Mouse (Mus musculus) ES-Bruce4 (cell line): ENCODE results near the gene Tvp23a. TPM values are rescaled to one million over a fixed set of nuclear protein-coding genes. Genes with fewer than 3 reads are reported as not detected.

ENCODE experiments used
- H3K27ac ChIP-seq: 2 replicates; pipeline ENCODE4 v1.5.1; 2012; ENCODE audit warnings: low read length, inconsistent platforms; ENCODE audit not compliant: insufficient read depth
- H3K27me3 ChIP-seq: 2 replicates; pipeline ENCODE4 v1.6.1; 2012; ENCODE audit warnings: mild to moderate bottlenecking, low read length, inconsistent platforms; ENCODE audit not compliant: control insufficient read depth, poor library complexity, insufficient read depth, severe bottlenecking
- H3K36me3 ChIP-seq: 2 replicates; pipeline ENCODE4 v1.6.1; 2012; ENCODE audit warnings: inconsistent platforms, mild to moderate bottlenecking, low read length, moderate library complexity; ENCODE audit not compliant: control insufficient read depth, poor library complexity, insufficient read depth, severe bottlenecking
- H3K4me1 ChIP-seq: one replicate; pipeline ENCODE4 v1.8.1; 2011; ENCODE audit warnings: low read length; ENCODE audit not compliant: control insufficient read depth, insufficient read depth
- H3K4me3 ChIP-seq: 2 replicates; pipeline ENCODE4 v1.5.1; 2011; ENCODE audit warnings: low read depth, mild to moderate bottlenecking, low read length
- H3K9ac ChIP-seq: 2 replicates; pipeline ENCODE4 v1.6.1; 2012; ENCODE audit warnings: low read depth, mild to moderate bottlenecking, inconsistent platforms; ENCODE audit not compliant: poor library complexity, severe bottlenecking
- H3K9me3 ChIP-seq: replicated peaks from 2 replicates; pipeline ENCODE4 v1.6.1; 2012; ENCODE audit warnings: mild to moderate bottlenecking, low read length, inconsistent platforms; ENCODE audit not compliant: control insufficient read depth, poor library complexity, insufficient read depth, severe bottlenecking
- CTCF ChIP-seq: IDR thresholded peaks from one replicate; pipeline ENCODE4 v1.8.1; 2011; ENCODE audit warnings: low read depth, low read length
- EP300 ChIP-seq: IDR thresholded peaks from 2 replicates; pipeline ENCODE4 v1.6.1; 2011; ENCODE audit warnings: low read depth, low read length; ENCODE audit not compliant: insufficient read depth
- POLR2A ChIP-seq: IDR thresholded peaks from one replicate; pipeline ENCODE4 v1.8.1; 2011; ENCODE audit warnings: low read length; ENCODE audit not compliant: insufficient read depth
- polyA plus RNA-seq: library from polyadenylated mRNA; stranded (reverse); fragments of >200 nt; gene quantifications from 2 replicates; pipeline ENCODE4 v1.2.4, GENCODE M21; 2011; ENCODE audit warnings: low read depth; ENCODE audit not compliant: missing spikeins, insufficient read depth, insufficient read length

Tvp23a gene
- polyA plus RNA-seq, 1 experiment, result 1.8 TPM

DNA sequence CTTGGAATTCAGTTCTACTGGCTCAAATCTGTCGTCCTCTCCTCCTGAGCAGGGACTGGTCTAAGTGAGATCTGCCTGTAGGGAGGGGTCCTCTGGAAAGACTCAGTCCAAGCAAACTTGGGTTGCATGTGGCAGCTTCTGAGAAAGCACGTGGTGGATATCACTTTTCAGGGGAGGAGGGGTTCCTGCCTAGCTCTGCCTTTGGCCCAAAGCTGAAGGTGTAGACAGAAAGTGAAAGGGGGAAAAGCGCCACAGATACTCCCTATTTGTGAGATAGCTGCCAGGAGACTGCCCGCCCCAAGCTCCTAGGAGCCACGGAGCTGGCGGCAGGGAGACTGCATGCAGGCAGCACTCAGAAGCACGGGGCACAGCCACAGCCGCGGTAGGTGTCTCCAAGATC, 42.3 kb upstream of the Tvp23a start:
- H3K27me3 ChIP-seq, result 0 out of 2 replicates have a peak, but pooled peaks cover 2% of the 10 kb centered on the region
- TF ChIP-seq CTCF, result no peak
- no peak for TF ChIP-seq EP300
- no peak for TF ChIP-seq POLR2A
- H3K4me1 ChIP-seq, result no peaks in the 10 kb centered on the region
- peak overlapping the region; percentile 30 for H3K4me3 ChIP-seq
- H3K27ac ChIP-seq, result no peak overlapping the region
- H3K9me3 ChIP-seq, result no peaks in the 10 kb centered on the region
- peak overlapping the region; percentile 35; the same call in 1 of the 2 replicates for H3K9ac ChIP-seq
- no peaks in the 10 kb centered on the region for H3K36me3 ChIP-seq

DNA sequence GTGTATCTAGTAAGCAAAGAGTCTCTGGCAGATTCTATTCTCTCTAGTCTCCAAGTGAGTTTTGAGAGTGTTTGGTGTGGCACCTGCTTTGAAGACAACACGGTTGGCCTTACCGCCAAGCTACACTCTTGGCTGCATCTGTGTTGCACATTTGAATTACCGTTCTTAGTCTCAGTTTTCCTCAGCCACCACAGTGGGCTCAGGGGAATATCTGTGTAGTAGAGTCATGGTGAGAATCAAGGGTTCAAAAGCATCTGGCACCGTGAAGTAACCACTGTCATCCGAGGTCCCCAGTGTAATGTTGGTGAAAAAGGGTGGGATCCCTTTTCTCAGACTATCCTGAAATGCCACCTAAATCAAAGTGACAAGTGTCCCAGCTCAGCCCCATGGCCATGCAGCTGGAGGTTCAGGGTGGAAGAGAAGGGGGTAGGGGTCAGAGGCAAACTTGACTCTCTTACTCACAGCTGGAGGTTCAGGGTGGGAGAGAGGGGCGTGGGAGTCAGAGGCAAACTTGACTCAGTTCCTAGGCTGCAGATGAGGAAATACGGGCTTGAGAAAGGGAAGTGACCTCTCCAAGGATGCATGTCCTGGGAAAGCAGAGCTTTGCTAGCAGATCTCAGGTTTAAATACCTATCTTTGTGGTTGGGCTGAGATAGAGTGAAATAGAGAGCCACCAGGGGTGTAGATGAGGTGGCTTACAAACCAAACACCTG, 41.8 kb upstream of the Tvp23a start:
- TF ChIP-seq POLR2A (no peak), EP300 (no peak), CTCF (no peak)
- Histone ChIP-seq H3K27ac (no peak overlapping the region), H3K27me3 (0 out of 2 replicates have a peak, but pooled peaks cover 2% of the 10 kb centered on the region), H3K9ac (no peak overlapping the region), H3K4me1 (no peaks in the 10 kb centered on the region), H3K36me3 (no peaks in the 10 kb centered on the region), H3K9me3 (no peaks in the 10 kb centered on the region), H3K4me3 (no peak overlapping the region)

DNA sequence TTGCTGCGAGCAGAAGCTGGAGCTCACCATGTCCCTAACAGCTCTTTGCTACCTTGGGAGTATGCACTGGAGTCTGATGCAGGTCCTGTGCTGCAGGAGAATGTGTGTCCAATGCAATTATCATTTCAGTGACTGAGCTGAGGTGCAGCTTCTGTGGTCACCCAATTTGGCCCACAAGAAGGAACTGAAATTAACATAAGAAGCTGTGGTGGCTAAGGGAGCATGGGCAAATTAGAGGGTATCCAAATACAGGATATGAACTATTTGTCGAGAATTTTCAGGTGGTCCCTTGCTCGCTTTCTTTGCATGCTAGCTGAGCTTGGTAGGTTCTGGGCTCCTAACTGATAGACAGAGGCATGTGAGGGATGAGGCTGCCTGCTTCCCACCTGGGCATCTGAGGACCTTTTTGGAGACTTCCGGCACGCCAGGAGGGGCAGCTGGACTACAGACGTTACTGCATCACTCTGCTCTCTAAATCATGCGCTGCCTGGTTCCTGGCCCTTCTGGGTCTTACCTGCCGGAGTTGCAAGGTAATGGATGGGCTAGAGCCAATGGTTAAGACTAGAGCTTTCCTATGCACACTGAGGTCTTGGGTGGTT, 40.8 kb upstream of the Tvp23a start:
- no peak overlapping the region for H3K9ac ChIP-seq
- no peak overlapping the region for H3K4me3 ChIP-seq
- H3K9me3 ChIP-seq, result no peaks in the 10 kb centered on the region
- no peaks in the 10 kb centered on the region for H3K36me3 ChIP-seq
- H3K4me1 ChIP-seq, result no peaks in the 10 kb centered on the region
- 0 out of 2 replicates have a peak, but pooled peaks cover 2% of the 10 kb centered on the region for H3K27me3 ChIP-seq
- no peak overlapping the region for H3K27ac ChIP-seq
- TF ChIP-seq CTCF (no peak), POLR2A (no peak), EP300 (no peak)

DNA sequence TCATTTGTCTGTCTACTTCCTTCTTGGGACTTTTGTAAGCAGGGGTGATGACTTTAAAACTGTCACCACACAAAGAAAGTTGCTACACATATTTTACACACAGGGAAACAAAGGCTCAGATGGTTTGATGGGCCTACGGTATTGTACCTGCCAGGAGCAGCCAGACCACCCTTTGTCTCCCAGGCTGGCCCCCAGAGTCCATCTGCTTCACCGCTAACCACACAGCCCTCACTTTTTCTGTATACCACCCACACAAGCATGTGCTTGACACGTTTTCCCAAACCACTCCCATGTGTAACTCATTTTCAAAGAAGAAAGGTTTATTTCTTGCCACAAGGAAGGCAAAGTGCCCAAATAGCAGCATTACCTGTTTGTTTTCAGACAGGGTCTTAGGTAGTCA, 39.8 kb upstream of the Tvp23a start:
- H3K27ac ChIP-seq, result no peak overlapping the region
- no peak overlapping the region for H3K4me3 ChIP-seq
- H3K9ac ChIP-seq, result no peak overlapping the region
- H3K36me3 ChIP-seq, result no peaks in the 10 kb centered on the region
- no peaks in the 10 kb centered on the region for H3K9me3 ChIP-seq
- 0 out of 2 replicates have a peak, but pooled peaks cover 2% of the 10 kb centered on the region for H3K27me3 ChIP-seq
- no peak for TF ChIP-seq POLR2A
- TF ChIP-seq EP300, result no peak
- TF ChIP-seq CTCF, result no peak
- no peaks in the 10 kb centered on the region for H3K4me1 ChIP-seq

DNA sequence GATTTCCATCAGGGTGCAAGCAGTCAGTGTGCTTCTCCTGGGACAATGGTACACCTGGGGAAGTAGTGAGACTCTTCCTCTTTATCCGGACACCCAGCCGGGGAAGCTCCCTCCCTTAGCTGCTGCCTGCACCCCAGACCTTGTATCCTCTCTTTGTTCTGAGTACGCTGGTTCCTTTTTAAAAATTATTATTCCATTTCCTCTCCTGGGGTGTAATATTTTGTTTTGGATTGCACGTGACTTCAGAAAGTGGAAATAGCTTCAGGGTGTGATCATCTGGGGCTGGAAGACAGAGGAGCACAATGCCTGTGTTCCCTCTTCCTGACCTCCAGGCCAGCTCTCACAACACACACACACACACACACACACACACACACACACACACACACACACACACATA, 35.2 kb upstream of the Tvp23a start:
- no peaks in the 10 kb centered on the region for H3K36me3 ChIP-seq
- no peaks in the 10 kb centered on the region for H3K27me3 ChIP-seq
- no peak overlapping the region for H3K9ac ChIP-seq
- H3K4me1 ChIP-seq, result peaks cover 2% of the 10 kb centered on the region
- H3K4me3 ChIP-seq, result no peak overlapping the region
- H3K27ac ChIP-seq, result no peak overlapping the region
- no peak for TF ChIP-seq CTCF
- TF ChIP-seq POLR2A, result no peak
- no peak for TF ChIP-seq EP300
- no peaks in the 10 kb centered on the region for H3K9me3 ChIP-seq

DNA sequence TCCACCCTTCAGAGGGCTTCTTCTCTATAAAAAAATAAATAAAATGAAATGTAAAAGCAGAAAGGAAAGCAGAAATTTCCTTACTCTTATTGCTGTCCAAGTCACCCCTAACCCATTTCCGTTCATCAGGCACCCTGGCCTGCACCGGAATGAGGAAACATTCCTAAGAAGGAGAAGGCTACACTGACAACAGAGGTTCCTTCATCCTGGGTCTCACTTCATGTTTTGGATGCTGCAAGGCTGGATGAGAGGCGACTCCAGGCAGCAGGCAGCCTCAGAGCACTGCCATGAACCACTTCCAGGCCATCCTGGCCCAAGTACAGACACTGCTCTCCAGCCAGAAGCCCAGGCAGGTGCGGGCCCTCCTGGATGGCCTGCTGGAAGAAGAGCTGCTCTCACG, 32.7 kb upstream of the Tvp23a start, which contains the start of gene Ciita:
TSS of gene Ciita (plus strand) at position 203 of the 400 bp plus-strand sequence.
- Histone ChIP-seq H3K9ac (no peak within 1 kb of the TSS), H3K27me3 (no peaks in the 10 kb centered on the region), H3K27ac (no peak within 1 kb of the TSS), H3K4me1 (peaks cover 2% of the 10 kb centered on the region), H3K9me3 (no peaks in the 10 kb centered on the region), H3K4me3 (no peak within 1 kb of the TSS), H3K36me3 (no peaks in the 10 kb centered on the region)
- TF ChIP-seq CTCF, result no peak
